Mouse (Mus musculus) bone marrow macrophage, adult 2 months (primary cell): ENCODE results near the gene Abcc4. TPM values are rescaled to one million over a fixed set of nuclear protein-coding genes. Genes with fewer than 3 reads are reported as not detected.
A peak's percentile ranks its signal among the peaks of the same experiment; 100 is the strongest.

Experiments
- H3K27ac ChIP-seq: 2 replicates; pipeline ENCODE4 v1.5.1; 2012; ENCODE audit warnings: low read depth, low read length; ENCODE audit not compliant: insufficient read depth
- H3K4me1 ChIP-seq: 2 replicates; pipeline ENCODE4 v1.6.1; 2012; ENCODE audit warnings: low read length; ENCODE audit not compliant: control insufficient read depth, insufficient read depth
- H3K4me3 ChIP-seq: 2 replicates; pipeline ENCODE4 v1.5.1; 2012; ENCODE audit warnings: mild to moderate bottlenecking, low read length, moderate library complexity; ENCODE audit not compliant: insufficient read depth
- CTCF ChIP-seq: IDR thresholded peaks from 2 replicates; pipeline ENCODE4 v1.5.1; 2012; ENCODE audit warnings: low read depth, mild to moderate bottlenecking, low read length, moderate library complexity
- POLR2A ChIP-seq: IDR thresholded peaks from 2 replicates; pipeline ENCODE4 v1.6.1; 2012; ENCODE audit warnings: mild to moderate bottlenecking, low read depth, low read length, borderline replicate concordance
- polyA plus RNA-seq: library from polyadenylated mRNA; stranded (reverse); fragments of >200 nt; gene quantifications from 2 replicates; pipeline ENCODE4 v1.2.4, GENCODE M21; 2012; ENCODE audit not compliant: missing spikeins, insufficient read depth, insufficient read length

The Abcc4 gene
- polyA plus RNA-seq, 1 experiment, result 8.6 TPM

- H3K4me3 ChIP-seq, result no peak overlapping the region
- H3K4me1 ChIP-seq, result no peaks in the 10 kb centered on the region
- H3K27ac ChIP-seq, result no peak overlapping the region
- peak; percentile 51; the same call in 1 of the 2 replicates for TF ChIP-seq CTCF
- no peak for TF ChIP-seq POLR2A
Observed at GRCm38 (mm10) chr14:118616698-118617311, 89.2 kb downstream of the Abcc4 start.

GRCm38 (mm10) chr14:118613734-118614133 lies 92.3 kb downstream of the Abcc4 start:
- Histone ChIP-seq H3K4me1 (no peaks in the 10 kb centered on the region), H3K4me3 (no peak overlapping the region), H3K27ac (no peak overlapping the region)
- no peak for TF ChIP-seq POLR2A
- no peak for TF ChIP-seq CTCF

- H3K27ac ChIP-seq, result no peak overlapping the region
- no peak for TF ChIP-seq CTCF
- no peak for TF ChIP-seq POLR2A
- H3K4me3 ChIP-seq, result no peak overlapping the region
- H3K4me1 ChIP-seq, result no peaks in the 10 kb centered on the region
Observed at GRCm38 (mm10) chr14:118611714-118612113, 94.3 kb downstream of the Abcc4 start.

- Histone ChIP-seq H3K27ac (no peak overlapping the region), H3K4me3 (no peak overlapping the region), H3K4me1 (no peaks in the 10 kb centered on the region)
- TF ChIP-seq POLR2A, result no peak
- TF ChIP-seq CTCF, result no peak
Observed at GRCm38 (mm10) chr14:118610786-118611185, 95.2 kb downstream of the Abcc4 start.

GRCm38 (mm10) chr14:118608816-118609465 lies 97.1 kb downstream of the Abcc4 start:
- TF ChIP-seq CTCF (no peak), POLR2A (no peak)
- no peak overlapping the region for H3K27ac ChIP-seq

GRCm38 (mm10) chr14:118608317-118608716 lies 97.7 kb downstream of the Abcc4 start:
- H3K4me1 ChIP-seq, result no peaks in the 10 kb centered on the region
- no peak overlapping the region for H3K27ac ChIP-seq
- H3K4me3 ChIP-seq, result no peak overlapping the region
- TF ChIP-seq POLR2A, result no peak
- TF ChIP-seq CTCF, result no peak

More at GRCm38 (mm10) chr14:118608816-118609465, 97.1 kb downstream of the Abcc4 start:
- no peaks in the 10 kb centered on the region for H3K4me1 ChIP-seq
- no peak overlapping the region for H3K4me3 ChIP-seq

GRCm38 (mm10) chr14:118606476-118606875 lies 99.5 kb downstream of the Abcc4 start:
- TF ChIP-seq POLR2A (no peak), CTCF (no peak)
- no peaks in the 10 kb centered on the region for H3K4me1 ChIP-seq
- H3K27ac ChIP-seq, result no peak overlapping the region

GRCm38 (mm10) chr14:118604903-118605302 lies 101.1 kb downstream of the Abcc4 start:
- no peak overlapping the region for H3K27ac ChIP-seq
- no peaks in the 10 kb centered on the region; the same call in 1 of the 2 replicates for H3K4me1 ChIP-seq
- TF ChIP-seq CTCF (no peak), POLR2A (no peak)
- no peak overlapping the region for H3K4me3 ChIP-seq

More at GRCm38 (mm10) chr14:118606476-118606875, 99.5 kb downstream of the Abcc4 start:
- no peak overlapping the region for H3K4me3 ChIP-seq

GRCm38 (mm10) chr14:118602031-118602430 lies 104.0 kb downstream of the Abcc4 start:
- no peaks in the 10 kb centered on the region; the same call in 1 of the 2 replicates for H3K4me1 ChIP-seq
- H3K27ac ChIP-seq, result no peak overlapping the region
- TF ChIP-seq POLR2A, result no peak
- no peak for TF ChIP-seq CTCF
- no peak overlapping the region for H3K4me3 ChIP-seq

GRCm38 (mm10) chr14:118600746-118601145 lies 105.3 kb downstream of the Abcc4 start:
- TF ChIP-seq CTCF (no peak), POLR2A (no peak)
- Histone ChIP-seq H3K4me3 (no peak overlapping the region), H3K27ac (no peak overlapping the region), H3K4me1 (peaks cover 3% of the 10 kb centered on the region)
